Mouse (Mus musculus) heart, postnatal 4 days (tissue): ENCODE measurements around the gene Sgpp2. TPM values are rescaled to one million over a fixed set of nuclear protein-coding genes. Genes with fewer than 3 reads are reported as not detected.

ENCODE experiments used
- DNase-seq: peaks from one replicate; pipeline ENCODE4 v3.0.0; 2021
- total RNA-seq, 2 experiments: library from RNA; stranded (reverse); gene quantifications; 2 replicates each; pipeline ENCODE4 v1.2.3; 2021

Gene Sgpp2
- total RNA-seq, 2 experiments from 2014 or later: 0.10 to 0.11 TPM

GRCm38 (mm10) chr1:78452544-78452943, 142.4 kb downstream of the Sgpp2 start:
- DNase-seq: no peak

GRCm38 (mm10) chr1:78453886-78454285, 143.7 kb downstream of the Sgpp2 start:
- no peak for DNase-seq

- peak; percentile 33 for DNase-seq
These were observed 144.5 kb downstream of the Sgpp2 start for GRCm38 (mm10) chr1:78454659-78455058.

Other genes starting within 250 kb of the Sgpp2 start
- under 1 TPM in 1 of 2 experiments, not detected in 1; 0.11 TPM for gene Pax3, start 113.2 kb upstream of the Sgpp2 start, total RNA-seq
- gene Farsb, start 178.6 kb downstream of the Sgpp2 start, total RNA-seq: 10 to 100 TPM; 52.5 to 54.5 TPM
- not detected for gene Mogat1, start 200.6 kb downstream of the Sgpp2 start, total RNA-seq
- not detected for gene BC035947, start 201.8 kb downstream of the Sgpp2 start, total RNA-seq